Mouse (Mus musculus) spleen, adult 2 months (tissue): Measurements from ENCODE around the gene Fyn.

Experiments
- CTCF ChIP-seq: fragments of 200-500 bp; IDR thresholded peaks from 2 replicates; pipeline ENCODE4 v1.5.1; 2011; ENCODE audit warnings: mild to moderate bottlenecking, inconsistent platforms; ENCODE audit not compliant: insufficient read depth, insufficient read length, insufficient replicate concordance; ENCODE audit errors: extremely low read depth
- POLR2A ChIP-seq: fragments of 200-500 bp; IDR thresholded peaks from 2 replicates; pipeline ENCODE4 v1.6.1; 2011; ENCODE audit warnings: low read depth, low read length, inconsistent platforms

- TF ChIP-seq POLR2A: no peak
- no peak for TF ChIP-seq CTCF
Observed at GRCm38 (mm10) chr10:39508801-39509200, 140.1 kb downstream of the Fyn start.
